Mouse (Mus musculus) 3T3-L1 (cell line): ENCODE measurements around the gene Wdr66.
A peak's percentile ranks its signal among the peaks of the same experiment; 100 is the strongest.
"Not testable (repeated sequence)": the region's sequence is repeated elsewhere in the genome, so short reads cannot be mapped to it uniquely, and the experiment has no call there.

Experiments used
- DNase-seq: peaks from one replicate; pipeline ENCODE4 v3.0.0-alpha.2; 2015; ENCODE audit warnings: low read depth, low spot score

Gene Wdr66

DNA sequence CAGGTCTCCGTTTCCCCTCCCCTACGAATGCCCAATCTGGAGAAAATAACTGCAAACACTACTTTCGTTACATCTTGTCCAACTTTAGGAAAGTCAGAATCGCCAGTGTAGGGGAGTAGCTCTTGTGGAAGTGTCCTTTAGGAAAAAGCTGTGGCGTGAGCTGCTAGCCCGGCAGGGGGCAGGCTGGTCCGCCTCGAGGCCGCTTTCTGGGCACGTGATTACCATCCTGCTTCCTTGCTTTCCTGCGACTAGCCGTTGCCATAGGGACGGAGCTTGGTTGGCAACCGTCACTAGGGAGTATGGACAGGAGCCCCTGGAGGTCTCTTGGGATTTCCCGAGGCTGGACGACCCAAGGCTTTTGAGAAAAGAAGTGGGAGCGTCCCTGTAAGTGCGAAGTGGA lies at the start of gene Wdr66:
Wdr66 (plus strand) TSS at position 269 of the 400 bp plus-strand sequence.
- peak; percentile 57 for DNase-seq

DNA sequence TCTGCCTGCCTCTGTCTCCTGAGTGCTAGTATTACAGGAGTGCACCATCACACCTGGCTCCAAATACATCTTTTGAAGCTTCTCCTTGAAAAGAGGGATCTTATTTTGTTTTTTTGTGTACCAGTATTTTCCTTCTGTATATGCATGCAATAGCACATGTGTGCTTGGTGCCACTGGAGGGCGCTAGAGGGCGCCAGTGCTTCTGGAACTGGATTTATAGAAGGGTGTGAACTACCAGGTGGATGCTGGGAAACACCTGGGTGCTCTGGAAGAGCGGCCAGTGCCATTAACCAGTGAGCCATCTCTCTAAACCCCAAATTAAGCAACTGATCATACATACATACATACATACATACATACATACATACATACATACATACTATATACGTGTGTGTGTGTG lies 49.1 kb upstream of the Wdr66 start:
- not testable (repeated sequence) for DNase-seq

GRCm38 (mm10) chr5:123203591-123203990 lies 48.3 kb upstream of the Wdr66 start:
- DNase-seq, result not testable (repeated sequence)

- DNase-seq, result not testable (repeated sequence)
Observed at GRCm38 (mm10) chr5:123222346-123223050, 29.4 kb upstream of the Wdr66 start.

- DNase-seq, result no peak
Observed at GRCm38 (mm10) chr5:123223051-123223410, 28.9 kb upstream of the Wdr66 start.

GRCm38 (mm10) chr5:123223861-123224260 lies 28.0 kb upstream of the Wdr66 start:
- not testable (repeated sequence) for DNase-seq

DNA sequence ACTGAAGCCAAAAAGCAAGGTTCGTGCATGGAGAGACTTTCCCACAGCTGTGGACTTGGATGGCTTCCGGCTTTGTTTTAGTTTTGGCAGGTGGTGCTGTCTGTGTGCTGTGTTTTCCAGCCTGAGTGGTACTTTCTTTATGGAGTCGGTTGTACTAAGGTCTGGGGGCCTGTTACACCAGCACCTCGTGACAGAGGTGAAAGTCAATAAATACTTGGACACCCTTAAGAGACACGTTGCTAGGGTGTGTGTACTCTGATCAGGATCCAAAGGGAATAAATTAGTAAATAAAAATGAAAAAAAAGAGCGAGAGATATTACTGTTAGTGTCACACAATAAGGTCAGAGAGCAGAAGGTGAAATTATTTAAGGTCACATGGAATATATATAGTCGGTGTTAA lies 25.1 kb upstream of the Wdr66 start:
- no peak for DNase-seq

- DNase-seq, result peak; percentile 99
Observed at GRCm38 (mm10) chr5:123227762-123228523, 24.0 kb upstream of the Wdr66 start.

DNA sequence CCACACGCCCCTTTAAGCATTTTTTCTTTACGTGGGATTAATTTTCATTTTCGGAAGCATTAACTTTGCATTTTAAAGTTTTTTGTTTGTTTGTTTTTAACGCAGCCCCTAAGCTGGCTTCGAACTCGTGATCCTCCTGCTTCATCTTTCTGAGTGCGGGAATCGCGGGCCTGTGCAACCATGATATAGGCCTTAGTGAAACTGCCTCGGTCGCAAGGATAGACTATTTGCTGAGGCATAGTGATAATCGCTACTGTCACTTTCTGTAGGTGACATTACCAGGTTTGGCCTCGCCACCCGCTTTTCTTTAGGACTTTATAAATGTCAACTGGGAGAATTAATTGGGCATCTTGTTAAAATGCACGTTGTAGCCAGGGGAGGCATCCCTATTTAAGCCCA lies 23.4 kb upstream of the Wdr66 start:
- DNase-seq, result peak; percentile 48

DNA sequence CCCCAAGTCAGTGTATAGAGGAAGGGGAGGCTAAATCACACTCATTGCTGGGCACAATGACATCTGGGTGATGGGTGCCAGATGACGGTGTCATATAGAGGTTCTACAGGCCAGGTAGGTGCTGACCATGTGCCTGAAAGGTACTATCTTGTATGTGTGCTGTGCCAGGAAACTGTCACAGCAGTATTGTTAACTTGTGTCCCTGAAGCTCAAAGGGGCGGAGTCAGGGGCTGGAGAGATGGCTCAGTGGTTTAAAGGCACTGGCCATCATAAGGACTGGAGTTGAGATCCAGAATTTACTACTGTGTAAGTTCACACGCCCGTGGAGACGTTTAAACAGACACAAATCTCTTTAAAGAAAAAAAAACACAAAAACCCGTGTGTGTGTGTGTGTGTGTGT lies 22.6 kb upstream of the Wdr66 start:
- DNase-seq, result peak; percentile 53

GRCm38 (mm10) chr5:123232180-123232579 lies 19.7 kb upstream of the Wdr66 start:
- DNase-seq, result no peak

DNA sequence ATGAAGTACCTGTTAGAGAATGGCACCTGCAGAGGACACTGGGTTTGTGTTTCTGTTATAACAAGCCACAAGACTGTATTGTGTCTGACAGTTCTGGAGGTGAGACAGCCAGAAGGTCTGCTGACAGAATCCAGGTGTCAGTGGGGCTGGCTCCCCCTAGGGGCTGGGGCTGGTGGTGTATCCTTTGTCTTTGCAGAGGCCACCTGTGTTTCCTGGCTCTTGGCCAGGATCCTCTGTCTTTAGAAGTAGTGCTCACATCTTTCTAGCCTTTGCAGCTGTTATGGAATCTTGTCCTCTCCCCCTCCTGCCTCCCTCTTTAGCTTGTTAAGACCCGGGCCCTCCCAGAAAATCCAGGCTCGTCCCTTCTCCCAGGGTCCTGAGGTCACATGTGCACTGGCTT lies 16.2 kb upstream of the Wdr66 start:
- DNase-seq, result peak; percentile 79

DNA sequence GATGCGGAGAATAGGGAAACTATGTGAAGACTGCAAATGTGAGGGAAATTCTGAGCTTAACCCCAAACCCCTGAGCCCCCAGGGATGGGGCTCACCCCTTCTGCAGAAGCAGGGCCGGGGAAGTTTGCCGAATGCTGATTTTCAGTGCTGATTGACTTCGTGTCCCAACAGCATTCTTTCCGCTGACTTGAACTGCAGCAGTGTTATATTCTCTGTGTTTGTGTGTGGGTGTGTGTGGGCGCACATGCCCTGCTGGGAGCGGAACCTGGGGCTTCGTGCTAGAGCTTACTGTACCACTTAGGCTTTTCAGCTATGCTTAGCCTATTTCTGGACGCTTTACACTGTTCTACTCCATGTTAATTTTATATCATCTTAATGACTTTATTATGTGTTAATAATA lies 15.5 kb upstream of the Wdr66 start:
- DNase-seq, result no peak

DNA sequence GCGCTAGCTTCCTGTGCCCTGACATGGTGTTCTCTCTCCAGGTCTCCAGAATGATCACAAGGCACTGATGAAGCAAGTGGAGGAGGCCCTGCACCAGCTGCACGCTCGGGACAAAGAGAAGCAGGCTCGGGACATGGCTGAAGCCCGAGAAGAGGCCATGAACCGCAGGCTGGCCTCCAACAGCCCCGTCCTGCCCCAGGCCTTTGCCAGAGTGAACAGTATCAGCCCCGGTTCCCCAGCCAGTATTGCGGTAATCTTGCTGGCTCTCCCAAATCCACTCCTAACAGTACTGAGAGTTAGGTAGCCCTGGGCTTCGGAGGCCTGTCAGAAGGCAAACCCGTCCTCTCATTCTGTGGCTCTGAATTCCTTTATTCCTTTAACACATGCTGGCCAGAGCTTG lies 12.4 kb upstream of the Wdr66 start:
- DNase-seq, result no peak

DNA sequence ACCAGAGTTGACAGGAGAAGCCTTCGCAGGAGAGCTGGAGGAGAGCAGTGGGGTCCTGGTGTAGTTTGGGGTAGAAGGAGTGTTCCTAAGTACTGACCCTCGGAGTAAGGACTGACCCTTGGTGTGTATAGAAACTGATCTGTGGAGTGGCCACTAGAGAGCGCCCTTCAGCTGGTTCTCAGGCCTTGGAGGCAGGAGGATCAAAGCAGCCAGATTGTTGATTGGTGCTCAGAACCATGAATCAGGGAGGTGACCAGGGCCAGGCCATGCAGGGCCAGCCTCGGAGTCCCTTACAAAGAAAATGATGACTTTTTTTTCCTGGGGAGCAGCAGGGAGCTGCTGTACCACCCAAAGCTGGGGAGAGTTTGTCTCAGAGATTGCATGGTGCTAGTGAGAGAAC lies 6.4 kb upstream of the Wdr66 start:
- DNase-seq, result peak; percentile 84

GRCm38 (mm10) chr5:123251390-123251789 lies 512 bp upstream of the Wdr66 start:
- DNase-seq, result no peak

- peak; percentile 69 for DNase-seq
Observed at GRCm38 (mm10) chr5:123256841-123257755, 5.2 kb downstream of the Wdr66 start.

DNA sequence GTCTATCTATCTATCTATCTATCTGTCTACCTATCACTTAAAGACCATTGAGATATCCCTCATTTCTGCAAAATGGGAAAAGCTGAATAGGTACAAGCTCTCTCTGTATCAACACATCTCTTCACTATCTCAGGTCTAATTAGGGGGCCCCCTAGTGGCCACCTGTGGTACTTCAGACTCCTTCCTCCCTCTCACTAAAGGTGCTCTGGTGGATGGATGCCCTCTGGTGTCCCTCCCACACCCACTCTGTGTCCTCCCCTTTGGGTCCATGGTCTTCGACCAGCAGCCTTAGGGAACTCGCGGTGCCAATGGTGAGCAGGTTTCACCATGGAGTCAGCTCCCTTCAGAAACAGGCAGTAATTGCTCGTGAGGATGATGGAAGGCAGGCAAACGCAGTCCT lies 7.1 kb downstream of the Wdr66 start:
- DNase-seq, result peak; percentile 63

GRCm38 (mm10) chr5:123260698-123261097 lies 8.8 kb downstream of the Wdr66 start:
- DNase-seq, result no peak

GRCm38 (mm10) chr5:123266909-123267308 lies 15.0 kb downstream of the Wdr66 start:
- DNase-seq, result no peak

GRCm38 (mm10) chr5:123268477-123269474 lies 16.9 kb downstream of the Wdr66 start:
- no peak for DNase-seq
